Comparison of ENCODE assay signal across 20 mouse cellular contexts in genomic region chr2:168065511-168065910, GRCm38 (mm10). TPM values are rescaled to one million over a fixed set of nuclear protein-coding genes. Genes with fewer than 3 reads are reported as not detected.
A peak's percentile ranks its signal among the peaks of the same experiment; 100 is the strongest.
DNase-seq lines count a peak whose midpoint lies in the region; ATAC-seq and TF ChIP-seq lines count a peak whose summit lies in the region.
"Had no signal": no experiment of that assay in that cellular context is flagged by ENCODE, and none has a peak within 500 bp of the region (broad histone marks: within the 10 kb centered on the region; RNA-seq: fewer than 3 reads in every experiment).

No protein-coding gene starts in this region.

- no peak overlapping the region for H3K27ac ChIP-seq in stomach, embryonic 16.5 days (ENCODE audit: low read length)
- no peak overlapping the region for H3K27ac ChIP-seq in cerebellum, adult 2 months (ENCODE audit: insufficient read depth, low read length)
- H3K27ac ChIP-seq in midbrain, embryonic 15.5 days, result no peak overlapping the region
- H3K27ac ChIP-seq: forebrain, embryonic 13.5 days; heart, embryonic 15.5 days; limb, embryonic 10.5 days; liver, embryonic 12.5 days; midbrain, embryonic 12.5 days had no signal

- no peaks in the 10 kb centered on the region for H3K27me3 ChIP-seq in stomach, embryonic 16.5 days (ENCODE audit: control insufficient read depth, insufficient read depth, low read length)
- H3K27me3 ChIP-seq in cerebellum, adult 2 months (ENCODE audit: control insufficient read depth, insufficient read depth, low read length), result no peaks in the 10 kb centered on the region; the same call in 1 of the 2 replicates
- no peaks in the 10 kb centered on the region for H3K27me3 ChIP-seq in midbrain, embryonic 15.5 days (replicated peaks)
- H3K27me3 ChIP-seq: forebrain, embryonic 13.5 days; heart, embryonic 15.5 days; liver, embryonic 12.5 days; midbrain, embryonic 12.5 days had no signal

- no peak for TF ChIP-seq POLR2A in cerebellum, adult 2 months (IDR thresholded peaks at IDR 0.05; ENCODE audit: borderline replicate concordance, insufficient read depth, low read length)

- DNase-seq in adrenal gland, adult 8-10 months, result peak; percentile 54
- no peak for DNase-seq in adrenal gland, adult 18-20 months (ENCODE audit: low spot score in 2 of 2)
- peak; percentile 27 for DNase-seq in MEL-GATA-1-ER (ENCODE audit: extremely low read depth, low read depth)
- DNase-seq in cerebellum, adult 2 months, result no peak
- DNase-seq in left cerebral cortex, postnatal 4 days, result no peak
- DNase-seq: cerebellum, adult 9-10 months; embryo, embryonic 11 days; heart, adult 18-20 months; kidney, adult 8-10 months; layer of hippocampus, postnatal 36 days; lung, postnatal 10 days had no signal

- H3K9ac ChIP-seq in stomach, embryonic 16.5 days (ENCODE audit: low read length), result no peak overlapping the region
- no peak overlapping the region for H3K9ac ChIP-seq in midbrain, embryonic 15.5 days
- H3K9ac ChIP-seq: forebrain, embryonic 13.5 days; heart, embryonic 15.5 days; liver, embryonic 12.5 days; midbrain, embryonic 12.5 days had no signal

- H3K36me3 ChIP-seq in stomach, embryonic 16.5 days (ENCODE audit: control insufficient read depth, insufficient read depth, low read length), result no peaks in the 10 kb centered on the region
- no peaks in the 10 kb centered on the region for H3K36me3 ChIP-seq in midbrain, embryonic 15.5 days (replicated peaks)
- H3K36me3 ChIP-seq: heart, embryonic 15.5 days; limb, embryonic 10.5 days; liver, embryonic 12.5 days; midbrain, embryonic 12.5 days had no signal

- no peaks in the 10 kb centered on the region for H3K4me1 ChIP-seq in stomach, embryonic 16.5 days (ENCODE audit: control insufficient read depth, insufficient read depth, low read length)
- H3K4me1 ChIP-seq in cerebellum, adult 2 months (ENCODE audit: control insufficient read depth, insufficient read depth, low read length), result no peaks in the 10 kb centered on the region
- no peaks in the 10 kb centered on the region for H3K4me1 ChIP-seq in midbrain, embryonic 15.5 days
- H3K4me1 ChIP-seq: forebrain, embryonic 13.5 days; midbrain, embryonic 12.5 days had no signal

- 0 out of 2 replicates have a peak, but pooled peaks cover 4% of the 10 kb centered on the region for H3K9me3 ChIP-seq in stomach, embryonic 16.5 days (replicated peaks; ENCODE audit: control insufficient read depth, low read length)
- no peaks in the 10 kb centered on the region for H3K9me3 ChIP-seq in midbrain, embryonic 15.5 days
- H3K9me3 ChIP-seq: forebrain, embryonic 13.5 days; heart, embryonic 15.5 days; limb, embryonic 10.5 days; liver, embryonic 12.5 days; midbrain, embryonic 12.5 days had no signal

- 57% methylated on average over 7 of the region's 7 CpGs for WGBS in stomach, embryonic 16.5 days
- WGBS in cerebellum, adult 2 months, result 88% methylated on average over 7 of the region's 7 CpGs
- WGBS in midbrain, embryonic 15.5 days, result 91% methylated on average over 7 of the region's 7 CpGs

- intact Hi-C loops in left cerebral cortex, postnatal 4 days (cut with DNase I), result no loop called here

- peak; percentile 69 to 77 for ATAC-seq in hematopoietic stem cell, adult 5-6 weeks (replicated peaks in 1 of 2; ENCODE audit: insufficient read depth in 1 of 2, low FRiP score in 2 of 2, low TSS enrichment in 1 of 2, low read depth in 1 of 2, poor library complexity in 2 of 2, severe bottlenecking in 2 of 2)
- ATAC-seq in stomach, embryonic 16.5 days (ENCODE audit: insufficient read depth, low FRiP score), result peak; percentile 69; the same call in 1 of the 2 replicates
- no peak for ATAC-seq in midbrain, embryonic 15.5 days (replicated peaks)
- ATAC-seq: forebrain, embryonic 13.5 days; liver, embryonic 12.5 days had no signal

- TF ChIP-seq CTCF in cerebellum, adult 2 months (IDR thresholded peaks at IDR 0.05; ENCODE audit: borderline replicate concordance, insufficient read depth, low read depth, low read length), result no peak

- no peak overlapping the region for H3K4me2 ChIP-seq in stomach, embryonic 16.5 days (ENCODE audit: low read depth, low read length)
- no peak overlapping the region for H3K4me2 ChIP-seq in midbrain, embryonic 15.5 days
- H3K4me2 ChIP-seq: forebrain, embryonic 13.5 days; heart, embryonic 15.5 days; liver, embryonic 12.5 days; midbrain, embryonic 12.5 days had no signal

- H3K4me3 ChIP-seq in stomach, embryonic 16.5 days (replicated peaks; ENCODE audit: low read length), result no peak overlapping the region
- H3K4me3 ChIP-seq in cerebellum, adult 2 months (replicated peaks; ENCODE audit: insufficient read depth, low read depth, low read length), result no peak overlapping the region
- H3K4me3 ChIP-seq in midbrain, embryonic 15.5 days, result no peak overlapping the region
- H3K4me3 ChIP-seq: forebrain, embryonic 13.5 days; heart, embryonic 15.5 days; limb, embryonic 10.5 days; liver, embryonic 12.5 days; midbrain, embryonic 12.5 days; myocyte had no signal

RNA-seq across cellular contexts. Expression of gene Pard6b, which starts 15.3 kb away (rescaled TPM):
- total RNA-seq in adrenal gland, adult 8-10 months (2022), result 1 to 10 TPM; 1.9 to 2.8 (median 2.3) TPM
- 1 to 10 TPM; 1.2 to 1.6 TPM for total RNA-seq in adrenal gland, adult 18-20 months (2021)
- total RNA-seq in hematopoietic stem cell, adult 5-6 weeks (2017), result 3.6 and 3.7 TPM in 2 replicates
- polyA plus RNA-seq in stomach, embryonic 16.5 days (2015; fragmentation: Nextera tagmentation; extraction: Ambion mirVana), result 8.3 TPM in 2 replicates
- 5.3 and 5.7 TPM in 2 replicates for polyA plus RNA-seq in cerebellum, adult 2 months (2012; rRNA removed)
- polyA plus RNA-seq in midbrain, embryonic 15.5 days (2015; fragmentation: Nextera tagmentation; extraction: Ambion mirVana), result 7.5 TPM in 2 replicates
- 1 to 10 TPM; 4.3 to 4.9 TPM for total RNA-seq in left cerebral cortex, postnatal 4 days (2021)

RNA-seq across cellular contexts. Expression of gene Ripor3, which starts 55.1 kb away (rescaled TPM):
- 1 to 10 TPM; 1.5 to 4.4 (median 3.3) TPM for total RNA-seq in adrenal gland, adult 8-10 months (2022)
- 1 to 10 TPM; 1.8 TPM for total RNA-seq in adrenal gland, adult 18-20 months (2021)
- not detected in 2 replicates for total RNA-seq in hematopoietic stem cell, adult 5-6 weeks (2017)
- 3.5 and 3.6 TPM in 2 replicates for polyA plus RNA-seq in stomach, embryonic 16.5 days (2015; fragmentation: Nextera tagmentation; extraction: Ambion mirVana)
- 0.44 and 0.84 TPM in 2 replicates for polyA plus RNA-seq in cerebellum, adult 2 months (2012; rRNA removed)
- 0.66 and 0.70 TPM in 2 replicates for polyA plus RNA-seq in midbrain, embryonic 15.5 days (2015; fragmentation: Nextera tagmentation; extraction: Ambion mirVana)
- under 1 TPM; 0.52 to 0.64 TPM for total RNA-seq in left cerebral cortex, postnatal 4 days (2021)

Comparison
In these comparisons a context has a peak if more than half of its experiments do, and no peak if none do; other contexts are left out.
1. DNase-seq: peak in adrenal gland, adult 8-10 months (single experiment) and MEL-GATA-1-ER (single experiment); none in adrenal gland, adult 18-20 months (0 of 2), cerebellum, adult 2 months (0 of 2) and left cerebral cortex, postnatal 4 days (single experiment).